Comparison of ENCODE assay signal across 9 mouse cellular contexts in the genomic region with DNA sequence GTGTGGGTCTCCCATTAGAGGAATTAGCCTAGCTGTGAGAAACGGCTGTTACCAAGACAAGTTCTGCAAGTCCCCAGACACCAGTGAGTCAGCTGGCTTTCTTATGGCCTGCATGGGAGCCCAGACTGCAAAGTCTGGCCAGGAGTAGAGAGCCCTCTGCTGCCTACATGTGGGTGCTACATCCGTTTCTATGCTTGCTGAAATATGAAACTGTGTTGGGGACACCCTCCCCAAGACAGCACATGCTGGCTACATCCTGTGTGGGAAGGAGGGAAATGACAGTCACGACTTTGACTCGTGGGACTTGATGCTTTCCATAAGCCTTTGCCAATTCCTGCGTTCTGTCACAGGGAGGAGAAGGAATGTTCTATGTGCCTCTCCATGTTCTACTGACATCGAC. TPM values are rescaled to one million over a fixed set of nuclear protein-coding genes. Genes with fewer than 3 reads are reported as not detected.
DNase-seq lines count a peak whose midpoint lies in the region; ATAC-seq and TF ChIP-seq lines count a peak whose summit lies in the region.
"Had no signal": no experiment of that assay in that cellular context is flagged by ENCODE, and none has a peak within 500 bp of the region (broad histone marks: within the 10 kb centered on the region; RNA-seq: fewer than 3 reads in every experiment).

No protein-coding gene starts in this region.

- WGBS in liver, adult 2 months: 28% methylated on average over 6 of the region's 6 CpGs
- 30% methylated on average over 6 of the region's 6 CpGs for WGBS in liver, embryonic 11.5 days
- WGBS in embryonic facial prominence, embryonic 14.5 days: 16% methylated on average over 6 of the region's 6 CpGs
- 37% methylated on average over 6 of the region's 6 CpGs for whole genome bisulfite sequencing in neural tube, embryonic 15.5 days

- H3K27me3 ChIP-seq in liver, adult 2 months (ENCODE audit: control insufficient read depth, insufficient read depth, low read length): no peaks in the 10 kb centered on the region
- 0 out of 2 replicates have a peak, but pooled peaks cover 4% of the 10 kb centered on the region for H3K27me3 ChIP-seq in liver, embryonic 11.5 days (replicated peaks; ENCODE audit: control insufficient read depth, insufficient read depth, low read length)
- H3K27me3 ChIP-seq in embryonic facial prominence, embryonic 14.5 days (replicated peaks; ENCODE audit: control insufficient read depth, insufficient read depth, low read length): no peaks in the 10 kb centered on the region
- no peaks in the 10 kb centered on the region for H3K27me3 ChIP-seq in neural tube, embryonic 15.5 days (replicated peaks)
- H3K27me3 ChIP-seq: liver, embryonic 15.5 days had no signal

- H3K79me2 ChIP-seq in liver, adult 2 months (ENCODE audit: control insufficient read depth, insufficient read depth, low read length): no peaks in the 10 kb centered on the region

- no peak overlapping the region for H3K4me2 ChIP-seq in liver, embryonic 11.5 days
- H3K4me2 ChIP-seq in embryonic facial prominence, embryonic 14.5 days (ENCODE audit: low read depth, low read length): no peak overlapping the region
- no peak overlapping the region for H3K4me2 ChIP-seq in neural tube, embryonic 15.5 days
- H3K4me2 ChIP-seq: liver, embryonic 15.5 days had no signal

- no peak for ATAC-seq in liver, embryonic 11.5 days (replicated peaks; ENCODE audit: low FRiP score)
- no peak for ATAC-seq in embryonic facial prominence, embryonic 14.5 days (ENCODE audit: low read depth)
- 0 out of 2 replicates have a peak, but pooled peaks have one; percentile 29 for ATAC-seq in neural tube, embryonic 15.5 days (ENCODE audit: low FRiP score)
- no peak for ATAC-seq in monocyte, adult 5-6 weeks (replicated peaks; ENCODE audit: insufficient number of reproducible peaks, low FRiP score, low TSS enrichment, poor library complexity, severe bottlenecking)

- no peaks in the 10 kb centered on the region for H3K4me1 ChIP-seq in liver, adult 2 months (ENCODE audit: control insufficient read depth, insufficient read depth, low read length)
- no peaks in the 10 kb centered on the region for H3K4me1 ChIP-seq in liver, embryonic 11.5 days (replicated peaks; ENCODE audit: control insufficient read depth, insufficient read depth, low read length)
- no peaks in the 10 kb centered on the region for H3K4me1 ChIP-seq in embryonic facial prominence, embryonic 14.5 days (ENCODE audit: control insufficient read depth, insufficient read depth, low read length)
- H3K4me1 ChIP-seq in neural tube, embryonic 15.5 days: peaks cover 44% of the 10 kb centered on the region
- H3K4me1 ChIP-seq: liver, embryonic 15.5 days had no signal

- H3K27ac ChIP-seq in liver, adult 2 months (replicated peaks; ENCODE audit: insufficient read depth, low read depth, low read length): no peak overlapping the region
- H3K27ac ChIP-seq in liver, embryonic 11.5 days (ENCODE audit: low read depth, low read length): no peak overlapping the region
- H3K27ac ChIP-seq in embryonic facial prominence, embryonic 14.5 days (replicated peaks; ENCODE audit: low read depth, low read length): no peak overlapping the region
- no peak overlapping the region for H3K27ac ChIP-seq in neural tube, embryonic 15.5 days (replicated peaks)
- H3K27ac ChIP-seq: liver, embryonic 15.5 days had no signal

- intact Hi-C loops in heart, postnatal 36 days (cut with DNase I): no loop called here

- DNase-seq in liver, adult 2 months (ENCODE audit: extremely low read depth, low read depth, low spot score): peak; percentile 7
- no peak for DNase-seq in liver, embryonic 11.5 days (ENCODE audit: low spot score)
- peak; percentile 55 for DNase-seq in adrenal gland, postnatal 10 days
- DNase-seq in embryonic facial prominence, embryonic 14.5 days (ENCODE audit: low spot score): peak; percentile 72
- DNase-seq in heart, postnatal 36 days: peak; percentile 20 to 24
- DNase-seq in left cerebral cortex, adult 9 months (ENCODE audit: low spot score in 2 of 2): peak; percentile 75 to 88

- TF ChIP-seq CTCF in liver, adult 2 months (IDR thresholded peaks at IDR 0.05; ENCODE audit: low read depth, low read length): peak; percentile 56

- no peak overlapping the region for H3K9ac ChIP-seq in liver, adult 2 months (ENCODE audit: low read depth, low read length)
- no peak overlapping the region for H3K9ac ChIP-seq in liver, embryonic 11.5 days (ENCODE audit: low read depth, low read length)
- no peak overlapping the region for H3K9ac ChIP-seq in embryonic facial prominence, embryonic 14.5 days (ENCODE audit: low read depth, low read length)
- H3K9ac ChIP-seq in neural tube, embryonic 15.5 days (replicated peaks): no peak overlapping the region
- H3K9ac ChIP-seq: liver, embryonic 15.5 days had no signal

- H3K9me3 ChIP-seq in liver, embryonic 11.5 days (ENCODE audit: control insufficient read depth, low read length): no peaks in the 10 kb centered on the region
- no peaks in the 10 kb centered on the region for H3K9me3 ChIP-seq in embryonic facial prominence, embryonic 14.5 days (ENCODE audit: control insufficient read depth, low read length)
- no peaks in the 10 kb centered on the region for H3K9me3 ChIP-seq in neural tube, embryonic 15.5 days (replicated peaks)
- H3K9me3 ChIP-seq: liver, embryonic 15.5 days had no signal

- H3K36me3 ChIP-seq in liver, adult 2 months (ENCODE audit: control insufficient read depth, insufficient read depth, low read length): no peaks in the 10 kb centered on the region
- no peaks in the 10 kb centered on the region for H3K36me3 ChIP-seq in liver, embryonic 11.5 days (ENCODE audit: control insufficient read depth, insufficient read depth, low read length)
- no peaks in the 10 kb centered on the region for H3K36me3 ChIP-seq in embryonic facial prominence, embryonic 14.5 days (ENCODE audit: control insufficient read depth, insufficient read depth, low read length)
- no peaks in the 10 kb centered on the region for H3K36me3 ChIP-seq in neural tube, embryonic 15.5 days
- H3K36me3 ChIP-seq: liver, embryonic 15.5 days had no signal

- no peak for TF ChIP-seq POLR2A in liver, adult 2 months (IDR thresholded peaks at IDR 0.05; ENCODE audit: extremely low read depth, insufficient read depth, low read length)

- no peak overlapping the region for H3K4me3 ChIP-seq in liver, adult 2 months (ENCODE audit: insufficient read depth, low read depth, low read length)
- H3K4me3 ChIP-seq in liver, embryonic 11.5 days (ENCODE audit: low read depth, low read length): no peak overlapping the region
- no peak overlapping the region for H3K4me3 ChIP-seq in embryonic facial prominence, embryonic 14.5 days (ENCODE audit: low read depth, low read length)
- H3K4me3 ChIP-seq in neural tube, embryonic 15.5 days (replicated peaks): no peak overlapping the region
- H3K4me3 ChIP-seq: liver, embryonic 15.5 days had no signal

RNA-seq across cellular contexts. Expression of gene Bhlhe23, which starts 45.8 kb away (rescaled TPM):
- total RNA-seq in liver, adult 2 months (2014; rRNA removed): not detected in 2 replicates
- not detected in 2 replicates for polyA plus RNA-seq in liver, adult 2 months (2012; rRNA removed)
- polyA plus RNA-seq in liver, embryonic 11.5 days (2014; fragmentation: Nextera tagmentation; extraction: Ambion mirVana): not detected in 2 replicates
- not detected for total RNA-seq in adrenal gland, postnatal 10 days (2021)
- polyA plus RNA-seq in embryonic facial prominence, embryonic 14.5 days (2014; fragmentation: Nextera tagmentation; extraction: Ambion mirVana): 0.08 TPM in 1 of 2 replicates, not detected in the other
- total RNA-seq in heart, postnatal 36 days (2021): not detected
- 1.6 and 1.9 TPM in 2 replicates for polyA plus RNA-seq in neural tube, embryonic 15.5 days (2015; fragmentation: Nextera tagmentation; extraction: Ambion mirVana)
- total RNA-seq in monocyte, adult 5-6 weeks (2017): not detected in 3 replicates
- polyA plus RNA-seq: liver, embryonic 15.5 days had no signal
